Mouse (Mus musculus) lung, postnatal 25 days (tissue): ENCODE measurements at regions not wholly inside any gene's neighbourhood (a gene's known extent, or its start where the extent isn't known, plus 50 kb on each side); places are given as distances from the start of the nearest gene placed in this dataset.
A peak's percentile ranks its signal among the peaks of the same experiment; 100 is the strongest.

ENCODE experiments used
- DNase-seq: peaks from one replicate; pipeline ENCODE4 v3.0.0; 2022; ENCODE audit warnings: low spot score

DNA sequence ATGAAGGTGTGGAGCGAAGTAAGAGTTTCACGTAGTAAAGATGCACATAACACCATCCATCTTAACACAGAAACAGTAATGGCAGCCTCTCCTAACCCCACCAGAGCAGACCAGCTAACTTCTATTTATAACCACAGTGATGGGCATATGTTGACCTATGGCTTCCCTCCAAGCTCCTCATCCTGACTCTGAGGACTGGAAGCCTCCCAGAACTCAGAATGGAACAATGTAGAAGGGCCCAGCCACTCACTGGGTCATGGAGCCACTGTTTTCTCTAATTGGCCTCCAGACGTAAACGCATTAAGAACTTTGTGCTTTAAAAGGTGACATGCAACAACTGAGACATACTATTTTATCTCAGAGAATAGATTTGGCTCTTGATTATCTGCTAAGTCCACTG lies 77.0 kb downstream of the Irs2 start:
- no peak for DNase-seq

DNA sequence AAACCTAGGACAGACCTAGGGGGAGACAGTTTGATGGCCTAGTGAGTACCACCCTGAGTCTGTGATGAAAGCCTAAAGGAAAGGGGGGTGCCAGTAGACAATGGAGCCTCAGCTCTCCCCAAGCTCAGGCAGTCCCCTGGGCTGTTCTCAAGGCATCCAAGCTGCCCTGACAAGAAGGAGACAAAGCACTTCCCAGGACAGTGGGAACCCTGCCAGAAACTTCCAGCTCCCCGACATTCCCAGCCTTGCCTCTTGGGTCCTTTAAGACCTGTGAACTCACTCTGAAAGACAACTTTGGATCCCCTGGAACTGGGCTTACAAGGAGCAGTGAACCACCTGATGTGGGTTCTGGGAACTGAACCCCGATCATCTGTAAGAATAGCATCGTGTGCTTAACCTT lies 79.4 kb downstream of the Irs2 start:
- DNase-seq = no peak

DNA sequence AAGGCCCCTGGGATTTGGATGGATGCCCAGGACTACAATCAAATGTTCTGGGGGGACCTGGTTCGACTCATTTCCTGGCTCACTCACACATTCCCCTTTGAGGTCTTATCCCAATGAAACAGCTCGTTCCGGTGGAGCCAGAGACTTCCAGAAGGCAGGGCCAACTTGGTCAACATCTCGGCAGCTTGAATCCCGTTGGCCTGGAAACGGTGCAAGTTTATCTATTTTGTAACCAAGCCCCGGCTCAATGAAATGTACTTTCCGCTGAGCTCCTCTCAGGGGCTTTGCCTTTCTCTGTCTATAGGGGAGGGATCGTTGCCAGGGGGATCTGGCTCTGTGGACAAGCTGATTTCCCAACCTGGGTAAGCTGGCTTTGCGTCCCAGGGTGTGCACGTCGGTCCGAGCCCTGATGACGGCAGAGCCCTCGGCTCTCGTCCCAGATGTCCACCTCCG lies 79.9 kb downstream of the Irs2 start:
- peak; percentile 70 for DNase-seq

DNA sequence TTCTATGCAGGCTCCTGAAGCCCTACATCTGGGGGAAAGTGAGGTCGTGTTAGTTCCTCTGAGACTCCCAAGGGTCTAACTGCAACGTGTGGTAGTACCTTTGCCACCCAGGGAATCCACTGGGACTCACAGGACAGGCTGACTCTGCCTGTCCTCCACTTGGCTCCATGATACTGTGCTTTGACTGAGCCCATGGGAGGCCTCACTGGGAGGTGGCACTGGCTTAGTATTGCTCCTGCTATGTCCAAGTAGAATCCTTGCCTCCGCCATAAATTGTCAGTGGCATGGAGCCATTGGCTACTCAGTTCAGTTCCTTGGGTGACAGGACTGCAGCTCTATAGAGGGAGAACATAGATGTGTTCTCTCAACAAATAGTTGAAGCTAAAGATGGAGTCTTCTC lies 81.1 kb downstream of the Irs2 start:
- DNase-seq = no peak

DNA sequence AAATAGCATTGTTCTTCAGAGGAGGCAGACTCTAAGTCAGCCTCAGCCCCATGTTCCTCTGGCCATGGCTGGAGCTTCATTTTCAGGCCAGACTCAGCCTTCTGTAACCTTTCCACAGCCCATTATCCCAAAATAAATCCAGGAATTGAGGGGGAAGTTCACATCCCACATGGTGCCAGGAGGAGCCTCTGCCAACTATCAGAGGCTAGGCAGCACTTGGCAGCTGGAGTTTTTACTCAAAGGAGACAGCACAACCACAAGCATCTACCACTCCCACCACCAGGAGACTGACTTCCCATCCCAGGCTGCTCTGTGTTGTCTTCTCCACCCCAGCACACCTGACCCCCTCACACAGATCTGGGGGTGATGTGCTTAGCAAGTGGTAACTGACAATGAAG lies 81.7 kb downstream of the Irs2 start:
- DNase-seq = no peak

DNA sequence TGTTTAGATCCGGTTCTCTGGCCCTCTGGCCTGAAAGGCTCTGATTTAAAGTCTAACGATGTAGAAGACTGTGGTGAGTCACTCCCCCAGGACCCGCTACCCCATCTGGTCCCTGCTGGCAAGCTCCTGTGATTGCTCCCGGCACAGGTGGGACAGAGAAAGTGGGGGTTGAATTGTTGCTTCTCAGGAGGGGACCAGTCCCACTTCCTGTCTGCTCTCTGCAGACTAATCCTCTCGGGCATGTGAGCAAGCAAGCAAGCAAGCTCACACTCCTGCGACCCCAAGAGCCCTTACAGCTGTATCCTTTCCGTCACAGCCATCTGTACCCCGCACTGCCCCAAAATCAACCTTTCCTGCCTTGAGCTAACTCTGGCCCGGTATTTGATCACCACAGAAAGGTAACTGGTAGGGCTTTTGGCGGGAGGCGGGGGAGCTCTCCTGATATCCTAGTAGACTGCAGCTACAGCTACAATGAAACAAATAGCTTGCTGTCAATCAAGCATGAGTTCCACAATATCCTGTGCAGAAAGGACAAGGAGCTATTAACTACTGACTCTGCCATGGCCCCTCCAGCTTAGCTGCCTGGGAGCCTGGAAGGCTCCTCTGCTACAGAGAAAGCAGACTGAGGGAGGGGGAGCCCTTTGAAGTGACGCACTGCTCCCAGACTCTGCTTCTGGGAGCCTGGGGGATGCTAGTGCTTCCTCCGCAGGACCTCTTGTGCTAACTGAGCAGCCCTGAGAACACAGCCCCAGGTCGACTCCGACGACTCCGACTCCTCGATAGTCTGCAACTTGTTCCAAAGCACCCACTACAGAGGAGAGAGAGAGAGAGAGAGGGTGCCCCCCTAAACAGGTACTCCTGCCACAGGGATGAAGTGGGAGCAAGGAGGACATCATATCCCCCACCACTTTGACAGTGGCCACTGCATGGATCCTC lies 82.4 kb downstream of the Irs2 start:
- DNase-seq = no peak

DNA sequence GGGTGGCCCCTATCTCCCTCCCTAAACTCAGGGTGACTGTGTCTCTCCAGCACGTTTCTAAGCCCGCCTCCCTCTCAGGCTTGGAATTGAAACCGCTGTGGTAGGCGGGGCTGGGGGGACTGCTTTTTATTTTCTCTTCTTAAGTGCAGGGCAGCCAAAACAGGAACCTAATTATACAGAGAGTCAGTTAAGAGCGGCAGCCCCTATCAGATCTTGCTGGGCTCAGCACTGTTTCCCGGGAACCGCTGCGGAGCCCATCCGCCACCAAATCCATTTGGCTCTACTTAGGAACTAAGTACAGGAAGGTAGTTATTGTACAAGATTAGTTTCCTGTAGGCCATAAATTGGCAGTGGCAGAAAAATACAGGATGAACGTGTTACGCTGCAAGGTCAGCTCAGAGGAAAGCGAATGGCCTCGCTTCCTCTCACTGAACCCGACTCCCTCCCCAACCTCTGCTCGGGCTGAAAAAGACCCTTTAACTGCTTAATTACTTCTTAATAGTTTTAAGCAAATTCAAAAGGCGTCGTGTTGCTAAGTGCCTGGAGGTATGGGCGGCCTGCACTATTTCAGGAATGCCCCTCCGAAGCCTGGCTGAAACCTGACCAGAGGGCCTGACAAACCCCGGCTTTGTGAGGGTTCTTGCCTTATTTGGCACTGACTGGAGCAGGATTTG lies 83.6 kb downstream of the Irs2 start:
- DNase-seq = peak; percentile 78

DNA sequence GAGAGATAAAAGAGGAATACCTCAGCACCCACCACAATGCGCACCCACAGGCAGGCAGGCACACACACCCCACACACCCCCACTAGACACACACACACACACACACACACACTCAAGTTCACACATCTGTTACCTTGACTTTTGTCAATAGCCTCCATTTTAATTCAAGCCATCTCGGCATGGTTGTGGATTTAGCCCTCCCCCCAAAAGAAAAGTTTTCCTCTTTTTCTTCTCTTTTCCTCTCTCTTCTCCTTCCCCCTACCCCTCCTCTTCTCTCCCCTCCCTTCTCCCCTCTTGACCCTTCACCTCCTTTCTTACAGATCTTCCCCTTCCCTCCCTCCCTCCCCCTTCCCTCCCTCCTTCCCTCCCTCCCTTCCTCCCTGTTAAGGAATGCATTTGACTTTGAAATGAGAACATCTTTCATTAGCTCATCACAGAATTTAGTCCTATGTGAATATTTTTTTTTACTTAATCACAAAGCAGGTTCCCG lies 84.2 kb downstream of the Irs2 start:
- no peak for DNase-seq

DNA sequence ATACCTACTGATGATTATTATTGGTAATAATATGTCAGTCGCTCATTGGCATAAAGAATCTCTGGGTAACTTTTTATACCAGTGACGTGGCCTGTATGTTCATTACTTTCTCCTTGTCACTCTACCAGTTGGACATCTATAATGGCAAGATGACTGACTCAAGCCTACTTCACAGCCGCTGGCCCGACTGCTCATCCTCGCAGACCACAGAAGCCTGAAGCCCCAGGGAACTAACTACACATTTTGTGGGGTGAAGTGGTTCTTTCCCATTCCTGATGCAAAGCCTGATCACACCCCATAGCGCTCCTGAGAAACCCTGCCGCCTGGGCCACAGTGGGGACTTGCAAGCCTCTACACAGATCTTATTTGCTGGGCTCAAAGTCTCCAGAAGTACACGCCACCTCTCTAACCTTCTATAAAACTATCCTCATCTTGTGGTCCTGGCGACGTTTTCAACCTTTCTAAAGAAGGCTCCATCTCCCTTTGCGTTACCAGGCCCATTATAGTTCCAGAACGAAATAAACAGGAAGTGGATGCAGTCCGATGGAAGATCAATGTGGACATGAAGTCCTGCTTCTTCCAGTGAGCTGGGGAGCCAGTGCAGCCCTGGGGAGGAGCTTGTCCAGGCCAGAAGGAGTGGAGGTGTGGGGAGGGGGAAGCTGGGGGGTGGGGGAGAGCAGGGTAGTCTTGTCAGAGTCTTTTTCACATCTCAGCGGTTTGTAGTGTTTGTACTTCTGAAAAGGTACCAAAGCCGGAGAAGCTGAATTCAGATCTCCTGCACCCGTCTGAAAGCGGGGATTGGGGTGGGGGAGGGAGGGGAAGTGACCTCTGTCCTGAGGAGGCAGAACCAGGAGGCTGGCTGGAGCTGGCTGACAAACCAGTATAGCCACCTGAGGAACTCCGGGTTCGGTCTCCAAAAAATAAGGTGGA lies 84.9 kb downstream of the Irs2 start:
- DNase-seq = no peak

DNA sequence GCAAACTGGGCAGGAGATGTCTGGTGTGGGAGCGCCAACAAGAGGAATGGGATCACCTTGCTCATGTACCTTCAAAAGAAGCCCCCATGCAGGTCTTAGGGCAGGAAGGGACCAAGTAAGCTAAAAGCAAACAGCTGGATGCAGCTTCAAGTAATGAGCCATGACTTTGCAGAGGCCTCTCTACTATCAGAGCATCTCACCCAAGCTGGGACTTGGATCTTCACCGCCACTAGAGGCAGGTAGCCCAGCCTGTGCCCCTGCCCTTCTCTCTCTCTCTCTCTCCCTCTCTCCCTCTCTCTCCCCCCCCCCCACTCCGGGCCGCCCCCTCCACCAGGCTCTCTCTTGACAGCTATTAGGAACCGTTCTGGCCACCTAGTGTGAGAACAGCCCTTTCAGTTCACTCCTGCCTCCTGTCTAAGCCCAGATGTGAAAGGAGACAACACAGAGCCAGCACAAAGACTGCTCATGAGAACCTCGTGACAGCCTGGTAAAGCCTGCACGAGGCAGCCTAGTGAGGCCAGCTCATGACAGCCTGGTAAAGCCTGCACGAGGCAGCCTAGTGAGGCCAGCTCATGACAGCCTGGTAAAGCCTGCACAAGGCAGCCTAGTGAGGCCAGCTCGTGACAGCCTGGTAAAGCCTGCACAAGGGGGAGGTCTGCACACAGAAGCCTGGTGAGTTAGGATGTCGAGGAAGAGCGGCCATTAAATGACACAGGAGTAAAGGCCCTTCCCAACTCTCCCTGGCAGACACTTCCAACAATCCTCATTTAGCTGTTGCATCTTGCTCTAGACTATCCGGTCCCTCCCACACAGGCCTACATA lies 85.8 kb downstream of the Irs2 start:
- no peak for DNase-seq

DNA sequence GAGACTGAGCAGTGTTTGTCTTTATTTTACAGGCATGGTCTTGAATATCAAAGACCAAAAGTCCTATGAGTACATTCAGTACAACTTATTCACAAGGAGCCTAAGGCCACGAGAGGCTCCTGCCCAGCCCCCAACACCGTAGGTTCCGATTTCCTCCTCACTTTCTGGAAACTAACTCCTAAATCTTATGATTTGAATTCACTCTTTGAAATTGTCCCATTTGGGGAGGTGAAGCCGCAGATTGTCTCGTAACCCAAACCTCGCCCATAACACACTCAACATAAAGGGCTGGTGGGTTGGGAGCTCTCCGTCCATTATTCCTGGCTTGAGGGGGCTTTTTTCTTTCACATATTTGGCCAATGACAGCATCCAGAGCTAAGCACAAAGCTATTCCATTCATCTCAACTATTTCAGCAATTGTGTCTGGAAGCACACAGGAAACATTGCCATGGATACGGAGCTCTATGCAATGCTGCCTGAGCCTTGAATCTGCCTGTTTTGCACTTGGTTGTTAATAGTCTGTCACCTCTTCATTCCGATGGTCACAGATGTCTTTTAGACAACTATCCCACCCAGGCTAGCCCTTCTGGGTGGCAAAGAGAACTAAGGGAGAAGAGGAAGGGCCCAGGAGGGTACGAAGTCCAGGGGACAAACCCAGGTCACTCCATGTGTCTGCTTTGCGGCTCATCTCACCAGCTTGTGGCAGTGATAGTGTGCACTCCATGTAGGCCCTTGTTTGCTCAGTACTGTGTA lies 86.6 kb downstream of the Irs2 start:
- no peak for DNase-seq

DNA sequence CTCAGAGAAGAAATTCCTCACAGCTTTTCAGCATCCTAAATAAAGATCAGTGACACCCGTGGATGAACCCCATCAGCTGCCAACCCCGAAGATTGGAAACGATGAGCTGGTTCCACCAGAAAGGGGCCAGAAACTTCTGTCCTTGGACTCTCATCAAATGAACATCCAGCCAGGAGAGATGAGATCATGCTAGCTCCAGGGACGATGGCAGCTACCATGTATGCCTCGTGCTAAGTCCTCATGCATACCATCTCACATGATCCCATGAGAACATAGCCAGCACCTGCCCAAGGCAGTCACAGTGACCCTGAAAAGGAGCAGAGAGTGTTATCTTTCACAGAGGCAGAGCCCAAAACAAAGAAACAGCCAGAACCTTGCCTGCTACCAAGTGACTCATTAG lies 88.6 kb downstream of the Irs2 start:
- DNase-seq = no peak

DNA sequence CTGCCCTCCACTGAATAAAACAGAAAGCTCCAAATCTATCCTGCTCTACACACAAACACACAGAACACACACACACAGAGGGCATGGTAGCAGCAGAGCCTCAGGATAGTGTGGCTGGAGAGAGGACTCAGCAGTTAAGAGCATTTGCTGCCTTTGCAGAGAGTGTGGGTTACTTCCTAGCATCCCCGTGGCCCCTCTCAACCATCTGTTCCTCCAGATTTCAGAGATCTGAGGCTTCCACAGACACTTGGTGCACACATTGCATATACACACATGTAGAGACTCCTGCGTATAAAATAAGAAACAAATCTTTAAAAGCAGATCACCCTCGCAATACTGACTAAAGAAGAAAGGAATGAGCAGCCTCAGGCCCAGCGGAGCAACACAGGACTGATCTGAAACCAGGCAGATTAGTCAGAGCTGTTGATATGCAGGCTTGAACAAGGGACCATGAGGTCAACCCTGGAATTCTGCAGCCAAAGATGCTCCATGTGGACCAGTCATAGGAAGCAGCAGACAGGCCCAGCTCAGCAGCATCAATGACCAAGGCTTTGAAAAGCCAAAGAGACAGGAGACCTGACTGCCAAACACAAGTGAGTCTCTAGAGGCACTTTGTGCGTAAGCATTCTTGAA lies 89.7 kb downstream of the Irs2 start:
- no peak for DNase-seq

DNA sequence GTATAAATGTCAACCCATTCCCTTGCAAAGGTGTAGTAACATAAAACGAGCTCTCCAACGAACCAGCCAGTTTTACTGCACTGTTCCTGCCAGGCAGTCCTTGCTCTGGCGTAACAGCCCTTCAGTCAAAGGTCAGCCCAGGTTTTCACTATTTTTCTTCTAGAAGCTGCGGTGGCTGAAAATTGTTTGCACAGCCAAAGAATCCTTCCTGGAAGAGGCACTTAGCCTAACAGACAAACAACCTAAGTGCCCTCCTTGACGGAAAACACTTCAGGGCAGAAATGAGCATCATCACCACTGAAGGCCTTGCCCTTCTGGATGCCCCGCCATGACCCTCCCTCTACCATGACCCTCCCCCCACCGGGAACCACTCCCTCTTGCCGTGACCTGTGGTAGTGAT lies 93.6 kb downstream of the Irs2 start:
- peak; percentile 84 for DNase-seq

DNA sequence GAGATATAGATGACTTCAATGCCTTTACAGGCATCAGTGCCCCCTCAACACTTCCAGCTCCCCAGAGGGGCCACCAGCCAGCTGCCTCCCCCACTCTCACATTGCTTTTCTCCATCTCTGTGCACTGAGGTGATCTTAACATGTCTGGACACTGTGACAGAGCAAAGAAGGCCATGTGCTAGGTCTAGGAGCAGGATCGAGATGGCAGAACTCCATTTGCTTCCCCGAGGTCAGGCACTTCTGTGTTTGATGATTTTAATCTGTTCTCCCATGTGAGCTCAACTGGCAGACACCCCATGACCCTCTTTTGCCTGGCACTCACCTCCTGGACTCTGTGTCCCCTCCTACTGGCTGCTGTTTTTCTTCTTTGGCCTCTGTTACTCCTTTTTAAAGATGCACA lies 95.8 kb downstream of the Irs2 start:
- no peak for DNase-seq

DNA sequence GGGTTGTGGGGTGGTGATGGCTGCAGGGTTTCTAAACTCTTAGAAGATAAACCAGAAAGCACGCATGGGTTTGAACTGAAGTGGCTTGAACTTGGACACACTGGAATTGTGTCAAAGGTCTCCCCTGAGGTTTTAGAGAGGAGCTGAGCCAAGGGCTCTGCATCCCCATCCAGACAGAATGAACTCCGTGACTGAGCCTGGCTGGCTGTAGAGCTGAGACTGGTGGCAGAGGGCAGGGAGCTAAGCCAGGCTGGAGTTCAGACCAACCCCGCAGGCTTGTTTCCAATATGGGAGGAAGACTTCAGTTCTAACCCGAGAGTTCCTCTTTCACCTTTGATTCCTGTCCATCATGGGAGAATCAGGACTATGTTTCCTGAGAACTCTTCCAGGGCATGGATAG lies 96.9 kb downstream of the Irs2 start:
- no peak for DNase-seq

DNA sequence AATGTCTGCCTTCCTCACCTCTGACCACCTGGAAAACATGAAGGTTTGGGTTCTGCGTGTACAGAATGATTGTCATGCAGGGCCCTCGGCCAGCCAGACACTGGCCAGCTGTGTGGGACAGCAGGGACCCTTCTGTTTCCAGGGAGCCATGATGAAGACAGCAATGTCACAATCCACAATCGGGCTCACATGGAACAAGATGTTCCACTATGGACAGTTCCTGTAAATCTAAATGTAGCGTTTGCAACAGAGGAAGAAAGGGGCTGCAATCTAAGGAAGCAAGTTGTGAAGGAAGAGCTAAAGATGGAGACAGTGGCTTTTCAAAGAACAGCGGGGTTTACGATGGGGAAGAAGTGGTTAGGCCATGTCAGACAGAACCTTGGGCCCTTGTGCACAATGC lies 97.3 kb downstream of the Irs2 start:
- DNase-seq = no peak

DNA sequence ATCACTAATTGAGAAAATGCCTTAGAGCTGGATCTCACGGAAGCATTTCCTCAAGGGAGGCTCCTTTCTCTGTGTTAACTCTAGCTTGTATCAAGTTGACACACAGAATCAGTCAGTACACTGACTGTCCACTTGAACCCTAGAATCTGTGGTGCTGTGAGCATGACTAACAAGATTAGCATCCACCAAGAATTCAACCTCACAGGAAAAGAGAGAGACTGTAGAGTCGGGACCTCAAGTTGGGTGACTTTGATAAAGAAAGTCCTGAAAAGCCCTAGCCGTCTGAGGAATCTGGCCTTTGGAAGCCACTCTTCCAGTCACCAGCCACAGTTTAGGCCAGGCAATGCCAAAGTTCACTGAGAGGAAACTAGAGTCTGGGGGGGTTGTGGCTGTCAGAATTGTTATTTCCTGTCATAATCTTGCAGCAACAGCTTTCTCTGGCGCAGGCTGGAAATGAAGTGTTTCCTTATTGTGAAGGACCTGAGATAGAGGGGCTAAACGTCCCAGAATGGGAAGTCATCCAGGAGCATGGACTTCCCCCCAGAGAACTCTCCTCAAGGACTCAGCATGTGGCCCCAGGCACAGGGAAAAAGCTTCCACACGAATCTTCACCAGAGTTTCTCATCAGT lies 97.9 kb downstream of the Irs2 start:
- DNase-seq = peak; percentile 60

DNA sequence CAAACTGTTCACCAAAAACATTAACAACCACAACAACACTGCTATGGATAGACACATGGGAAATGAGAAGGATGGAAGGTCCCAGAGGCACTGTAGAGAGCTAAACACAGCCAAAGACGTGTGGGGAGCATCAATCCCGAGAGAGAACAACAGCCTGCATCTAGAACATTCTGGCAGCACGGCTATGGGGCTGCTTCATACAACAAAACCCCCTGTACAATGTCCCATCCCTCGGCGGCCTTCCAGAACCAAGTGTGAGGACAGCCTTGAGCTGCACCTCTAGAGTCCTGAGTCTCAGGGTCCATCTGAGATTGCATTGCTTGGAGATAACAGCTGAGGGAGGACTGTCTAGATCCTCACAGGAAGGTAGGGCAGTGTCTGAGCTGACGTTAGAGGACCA lies 99.1 kb downstream of the Irs2 start:
- DNase-seq = no peak

DNA sequence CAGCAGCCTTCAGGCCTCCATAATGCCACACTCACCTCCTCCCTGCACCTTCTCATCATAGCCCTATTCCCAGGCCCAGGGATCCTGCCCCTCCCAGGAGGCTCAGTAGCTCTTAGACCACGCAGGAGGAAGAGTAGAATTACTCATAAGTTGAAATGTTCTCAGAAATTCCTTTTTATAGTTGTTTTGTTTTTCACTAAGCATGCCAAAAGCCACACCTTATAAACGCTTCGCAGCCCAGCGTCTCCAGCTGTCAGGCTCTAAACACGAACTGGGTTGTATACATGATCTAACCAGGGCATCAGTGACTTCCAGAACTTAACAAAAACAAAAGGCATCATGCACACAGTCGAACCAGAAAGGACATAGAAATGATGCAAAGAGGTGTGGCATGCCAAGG lies 101.9 kb downstream of the Irs2 start:
- DNase-seq = no peak
